Mouse (Mus musculus) limb, embryonic 12.5 days (tissue): ENCODE measurements around the gene Slc24a4. TPM values are rescaled to one million over a fixed set of nuclear protein-coding genes. Genes with fewer than 3 reads are reported as not detected.
"Not testable (repeated sequence)": the region's sequence is repeated elsewhere in the genome, so short reads cannot be mapped to it uniquely, and the experiment has no call there.

Experiments used
- ATAC-seq: fragments of 200-750 bp; cut with Nextera tagmentation; 2 replicates; pipeline ENCODE4 v1.8.0; 2017; ENCODE audit warnings: low read depth, moderate TSS enrichment; ENCODE audit not compliant: insufficient number of reproducible peaks, insufficient read depth, low FRiP score, low TSS enrichment
- H3K27ac ChIP-seq: fragments of 300-500 bp; sonication (generic); 2 replicates; pipeline ENCODE4 v1.5.1; 2016; ENCODE audit warnings: mild to moderate bottlenecking, moderate library complexity
- H3K27me3 ChIP-seq: fragments of 300-500 bp; sonication (generic); 2 replicates; pipeline ENCODE4 v1.6.1; 2016; ENCODE audit warnings: mild to moderate bottlenecking, moderate library complexity
- H3K36me3 ChIP-seq: fragments of 300-500 bp; sonication (generic); 2 replicates; pipeline ENCODE4 v1.6.1; 2016; ENCODE audit warnings: mild to moderate bottlenecking, moderate library complexity
- H3K4me1 ChIP-seq: fragments of 300-500 bp; sonication (generic); replicated peaks from 2 replicates; pipeline ENCODE4 v1.6.1; 2016
- H3K4me2 ChIP-seq: fragments of 300-500 bp; sonication (generic); 2 replicates; pipeline ENCODE4 v1.6.1; 2016; ENCODE audit warnings: mild to moderate bottlenecking, moderate library complexity
- H3K4me3 ChIP-seq: fragments of 300-500 bp; sonication (generic); replicated peaks from 2 replicates; pipeline ENCODE4 v1.5.1; 2016; ENCODE audit warnings: mild to moderate bottlenecking
- H3K9ac ChIP-seq: fragments of 300-500 bp; sonication (generic); replicated peaks from 2 replicates; pipeline ENCODE4 v1.6.1; 2016; ENCODE audit warnings: mild to moderate bottlenecking, moderate library complexity
- H3K9me3 ChIP-seq: fragments of 300-500 bp; sonication (generic); 2 replicates; pipeline ENCODE4 v1.6.1; 2016; ENCODE audit warnings: mild to moderate bottlenecking, moderate library complexity
- WGBS: fragments of 180-500 bp; shearing (Covaris S2); methylation state at CpG from one replicate; pipeline ENCODE4 v1.1.7; 2016; 5-methylcytosine and 5-hydroxymethylcytosine counted together
- polyA plus RNA-seq: library from polyadenylated mRNA; unstranded; fragments of >200 nt; fragmentation: Nextera tagmentation; extraction: Ambion mirVana; gene quantifications from 2 replicates; pipeline ENCODE4 v1.2.1, GENCODE M21; 2016

Gene Slc24a4
- polyA plus RNA-seq, 1 experiment from 2014 or later = 0.19 TPM

DNA sequence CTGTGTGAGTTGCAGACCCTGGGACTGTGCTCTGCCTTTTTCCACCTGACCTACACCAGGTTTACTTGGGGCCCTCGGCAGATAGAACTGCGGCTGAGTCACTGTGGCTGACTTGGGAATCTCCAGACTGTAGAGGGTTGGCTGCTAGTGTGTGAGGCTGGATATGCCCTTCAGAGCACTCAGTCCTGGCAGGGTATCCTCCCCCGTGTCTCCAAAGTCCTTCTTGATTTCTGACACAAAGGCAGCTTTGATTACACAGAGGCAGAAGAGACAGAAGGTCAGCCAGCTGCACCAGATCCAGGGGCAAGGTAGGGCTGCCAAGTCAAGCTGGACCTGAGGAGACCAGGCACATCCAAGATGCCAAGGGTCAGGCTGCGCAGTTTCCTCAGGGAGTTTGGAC, 142.9 kb downstream of the Slc24a4 start:
- Histone ChIP-seq H3K9me3 (no peaks in the 10 kb centered on the region), H3K27me3 (no peaks in the 10 kb centered on the region), H3K4me1 (no peaks in the 10 kb centered on the region), H3K4me3 (no peak overlapping the region), H3K27ac (no peak overlapping the region), H3K9ac (no peak overlapping the region), H3K36me3 (no peaks in the 10 kb centered on the region), H3K4me2 (no peak overlapping the region)
- no peak for ATAC-seq
- WGBS = 80% methylated on average over 4 of the region's 4 CpGs

DNA sequence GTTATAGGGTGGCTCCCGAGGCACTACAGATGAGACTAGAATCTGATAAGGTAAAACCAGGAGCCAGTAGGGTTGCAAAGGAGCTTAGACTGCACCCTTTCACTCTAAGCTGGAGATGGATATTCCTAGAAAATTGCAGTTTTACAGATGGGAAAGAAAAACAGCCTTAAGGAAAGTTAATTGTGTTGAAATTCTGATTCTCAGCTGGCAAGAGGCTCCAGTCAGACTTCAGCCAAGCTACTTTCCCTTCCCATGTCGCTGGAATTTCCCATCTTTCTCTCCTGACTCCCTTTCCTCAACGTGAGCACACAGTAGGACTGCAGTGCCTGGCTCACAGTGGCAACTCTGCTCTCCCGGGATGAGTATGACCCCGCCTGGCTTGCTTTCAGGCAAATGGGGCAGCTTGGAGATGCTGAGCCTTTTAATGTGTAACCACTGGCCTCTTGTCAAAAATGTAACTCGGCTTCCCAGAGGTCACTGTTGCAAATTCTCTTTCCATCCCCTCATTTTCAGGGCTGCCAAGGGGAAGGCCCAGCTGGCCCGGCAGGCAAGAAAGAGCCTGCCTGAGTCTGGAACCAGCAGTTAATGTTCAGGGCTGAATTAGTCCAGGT, 147.4 kb downstream of the Slc24a4 start:
- no peak for ATAC-seq

DNA sequence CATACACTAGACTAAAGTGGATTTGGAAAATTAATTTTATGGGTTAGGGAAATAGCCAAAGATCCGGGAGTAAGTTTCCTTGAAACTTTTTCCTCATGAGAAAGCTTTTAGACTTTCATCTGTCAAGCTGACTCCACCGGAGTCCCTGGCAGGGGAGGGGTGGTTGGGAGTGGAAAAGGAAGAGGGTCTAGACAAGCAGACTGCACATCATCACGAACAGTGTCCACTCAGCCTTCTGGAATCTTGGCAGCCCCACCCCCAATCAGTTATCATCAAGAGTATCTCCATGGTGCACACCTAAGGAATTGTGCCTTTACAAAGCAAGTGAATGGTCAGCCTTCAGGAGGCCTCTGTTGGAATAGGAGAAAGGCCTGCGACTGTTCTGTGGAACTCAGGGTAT, 151.8 kb downstream of the Slc24a4 start:
- not testable (repeated sequence) for H3K36me3 ChIP-seq, H3K4me3 ChIP-seq, H3K4me2 ChIP-seq, ATAC-seq, H3K9ac ChIP-seq, H3K27ac ChIP-seq, H3K9me3 ChIP-seq
- H3K27me3 ChIP-seq = peaks cover 29% of the 10 kb centered on the region
- WGBS = 49% methylated on average over 4 of the region's 4 CpGs
- H3K4me1 ChIP-seq = peaks cover 13% of the 10 kb centered on the region

More for the DNA sequence above, 147.4 kb downstream of the Slc24a4 start:
- peaks cover 3% of the 10 kb centered on the region; the same call in 1 of the 2 replicates for H3K27me3 ChIP-seq
- H3K27ac ChIP-seq = no peak overlapping the region
- no peak overlapping the region for H3K9ac ChIP-seq
- 0 out of 2 replicates have a peak, but pooled peaks cover 8% of the 10 kb centered on the region for H3K9me3 ChIP-seq
- no peaks in the 10 kb centered on the region for H3K36me3 ChIP-seq
- no peaks in the 10 kb centered on the region for H3K4me1 ChIP-seq
- H3K4me3 ChIP-seq = no peak overlapping the region
- WGBS = 60% methylated on average over 7 of the region's 7 CpGs
- H3K4me2 ChIP-seq = no peak overlapping the region

DNA sequence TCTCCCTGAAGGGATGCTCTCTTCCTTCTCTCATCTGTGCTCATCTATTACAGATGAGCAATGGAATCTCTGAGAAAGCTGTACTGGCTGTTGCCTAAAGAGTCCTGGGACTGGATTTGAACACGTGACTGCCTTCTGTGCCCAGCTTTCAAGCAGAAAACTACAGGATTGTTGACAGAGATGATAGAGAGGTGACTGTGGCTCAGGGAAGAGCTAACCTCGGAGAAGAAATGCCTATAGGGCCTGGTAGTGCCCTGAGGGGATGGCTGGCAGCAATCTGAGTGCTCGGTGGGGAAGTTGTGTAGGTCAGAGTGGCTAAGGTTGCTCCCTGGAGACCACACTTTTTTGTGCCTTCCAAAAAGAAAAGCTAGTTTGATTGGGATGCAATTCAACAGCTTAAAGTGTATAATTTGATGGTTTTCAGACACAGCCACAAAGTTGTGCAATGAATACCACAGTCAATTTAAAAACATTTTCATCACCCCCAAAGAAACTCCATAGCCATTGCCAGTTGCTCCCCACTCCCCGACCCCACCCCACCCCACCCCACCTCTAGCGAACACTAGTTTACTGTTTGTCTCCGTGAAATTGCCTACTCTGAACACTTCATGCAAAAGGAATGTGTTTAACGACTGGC, 152.5 kb downstream of the Slc24a4 start:
- no peak overlapping the region for H3K4me2 ChIP-seq
- H3K36me3 ChIP-seq = no peaks in the 10 kb centered on the region
- no peak for ATAC-seq
- 0 out of 2 replicates have a peak, but pooled peaks cover 8% of the 10 kb centered on the region for H3K9me3 ChIP-seq
- H3K27me3 ChIP-seq = peaks cover 36% of the 10 kb centered on the region
- no peak overlapping the region for H3K9ac ChIP-seq
- no peak overlapping the region for H3K27ac ChIP-seq
- 56% methylated on average over 7 of the region's 7 CpGs for WGBS
- peaks cover 13% of the 10 kb centered on the region for H3K4me1 ChIP-seq
- H3K4me3 ChIP-seq = no peak overlapping the region

DNA sequence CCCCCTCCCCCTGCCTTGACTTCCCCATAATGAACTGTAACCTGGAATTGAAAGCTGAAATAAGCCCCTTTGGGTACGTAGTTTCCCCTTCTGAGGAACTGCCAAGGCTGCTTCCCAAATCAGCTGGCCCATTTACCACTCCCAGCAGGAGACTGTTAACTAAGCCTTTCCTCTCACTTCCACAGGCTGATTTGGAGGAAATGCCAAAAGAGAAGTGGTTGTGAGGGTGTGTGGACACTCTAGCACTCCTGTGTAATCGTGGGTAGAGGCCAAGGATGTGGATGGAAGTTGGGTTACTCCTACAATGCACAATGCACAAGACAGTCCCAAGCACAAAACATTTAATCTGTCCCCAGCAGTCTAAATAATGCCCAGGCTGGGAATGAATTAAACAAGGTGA, 153.6 kb downstream of the Slc24a4 start:
- ATAC-seq = no peak
- H3K36me3 ChIP-seq = no peaks in the 10 kb centered on the region
- peak overlapping the region; percentile 94; the same call in 1 of the 2 replicates for H3K4me2 ChIP-seq
- 58% methylated on average over 2 of the region's 2 CpGs for WGBS
- peaks cover 38% of the 10 kb centered on the region for H3K27me3 ChIP-seq
- H3K9me3 ChIP-seq = 0 out of 2 replicates have a peak, but pooled peaks cover 8% of the 10 kb centered on the region
- H3K4me1 ChIP-seq = peaks cover 19% of the 10 kb centered on the region
- no peak overlapping the region for H3K9ac ChIP-seq
- no peak overlapping the region for H3K27ac ChIP-seq
- no peak overlapping the region for H3K4me3 ChIP-seq

DNA sequence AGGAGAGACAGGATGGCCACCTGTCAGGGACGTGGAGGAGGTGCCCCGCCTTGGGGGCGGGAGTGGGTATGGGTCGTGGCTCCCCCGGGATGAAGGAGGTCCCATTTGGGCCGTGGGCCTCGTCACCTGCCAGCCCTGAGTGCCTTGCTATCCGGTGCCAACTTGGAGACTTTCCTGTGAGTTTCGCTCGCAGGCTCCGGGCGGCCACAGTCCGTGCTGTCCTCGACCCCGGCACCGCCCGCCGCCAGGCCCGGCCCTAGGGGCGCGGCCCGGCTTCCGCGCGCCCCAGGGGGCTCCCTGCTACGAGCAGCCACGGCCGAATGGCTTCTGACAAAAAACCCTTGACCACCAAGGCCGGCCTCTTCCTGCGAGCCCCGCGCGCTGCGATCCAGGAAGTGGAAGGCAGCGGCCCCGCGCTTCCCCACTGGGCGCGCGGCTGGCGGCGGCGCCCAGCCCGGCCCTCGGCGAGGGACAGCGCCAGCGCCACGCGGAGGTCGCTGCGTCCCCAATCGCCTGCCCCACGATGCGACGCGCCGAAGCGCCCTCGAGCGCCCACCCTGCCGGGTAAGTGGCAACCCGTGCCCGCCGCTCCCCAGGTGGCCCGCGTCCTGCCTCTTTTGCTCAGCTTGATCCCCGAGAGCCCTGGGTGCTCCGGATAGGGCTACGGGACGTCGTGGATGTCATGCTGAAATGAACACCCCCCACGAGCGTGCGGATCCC, 154.4 kb downstream of the Slc24a4 start, which contains the start of gene Rin3:
Rin3 (plus strand) TSS at position 286 of the 720 bp plus-strand sequence.
- H3K4me1 ChIP-seq = peaks cover 19% of the 10 kb centered on the region

DNA sequence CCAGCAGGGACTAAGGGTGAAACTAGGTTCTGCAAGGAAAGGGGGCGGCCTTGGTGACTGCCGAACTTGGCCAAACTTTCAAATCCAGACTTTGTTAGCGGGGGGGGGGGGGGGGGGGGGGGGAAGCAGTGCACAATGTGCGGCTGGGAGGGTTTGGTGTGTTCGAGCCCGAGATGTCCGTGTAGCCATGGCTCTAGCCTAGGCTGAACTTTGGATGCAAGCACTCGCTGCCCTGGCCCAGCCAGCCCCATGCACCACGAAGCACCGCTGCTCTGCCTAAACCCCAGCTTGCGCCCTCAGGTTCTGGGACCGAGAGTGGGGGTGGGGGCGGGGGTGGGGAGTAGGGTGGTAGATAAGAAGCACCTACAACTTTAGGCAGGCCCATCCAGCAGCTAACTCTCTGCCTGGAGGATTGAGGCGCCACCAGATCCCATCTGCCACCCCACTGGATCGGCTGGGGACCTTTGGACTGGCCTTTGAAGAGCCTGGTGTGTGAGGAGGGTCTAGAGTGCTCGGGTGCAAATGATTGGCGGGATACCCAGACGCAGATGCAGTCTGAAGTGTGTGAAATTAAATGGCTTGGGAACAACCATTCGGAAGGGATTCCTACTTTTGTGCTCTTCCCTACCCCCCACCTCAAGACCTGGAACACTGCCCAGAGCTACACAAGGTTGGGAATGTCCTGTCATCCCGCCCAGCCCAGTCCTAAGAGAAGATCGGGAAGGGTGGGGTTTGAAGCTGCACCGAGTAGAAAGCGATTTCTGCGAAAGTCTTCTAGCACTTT, 155.1 kb downstream of the Slc24a4 start:
- peaks cover 38% of the 10 kb centered on the region for H3K27me3 ChIP-seq
- peak overlapping the region; percentile 94 for H3K4me2 ChIP-seq
- peaks cover 19% of the 10 kb centered on the region for H3K4me1 ChIP-seq
- peak overlapping the region; percentile 72 for H3K9ac ChIP-seq
- ATAC-seq = peak; percentile 60; the same call in 1 of the 2 replicates
- H3K27ac ChIP-seq = no peak overlapping the region
- no peaks in the 10 kb centered on the region for H3K36me3 ChIP-seq
- 8% methylated on average over 22 of the region's 24 CpGs for WGBS
- H3K4me3 ChIP-seq = peak overlapping the region; percentile 59
- 0 out of 2 replicates have a peak, but pooled peaks cover 2% of the 10 kb centered on the region for H3K9me3 ChIP-seq

More for the DNA sequence above, 154.4 kb downstream of the Slc24a4 start, which contains the start of gene Rin3:
- peak within 1 kb of the TSS; percentile 72 for H3K9ac ChIP-seq
- no peak within 1 kb of the TSS for H3K27ac ChIP-seq
- peak within 1 kb of the TSS; percentile 59 for H3K4me3 ChIP-seq
- peaks cover 38% of the 10 kb centered on the region for H3K27me3 ChIP-seq
- no peaks in the 10 kb centered on the region for H3K36me3 ChIP-seq
- WGBS = 1% methylated on average over 74 of the region's 75 CpGs
- peak; percentile 52 for ATAC-seq
- 0 out of 2 replicates have a peak, but pooled peaks cover 8% of the 10 kb centered on the region for H3K9me3 ChIP-seq
- H3K4me2 ChIP-seq = peak within 1 kb of the TSS; percentile 94

DNA sequence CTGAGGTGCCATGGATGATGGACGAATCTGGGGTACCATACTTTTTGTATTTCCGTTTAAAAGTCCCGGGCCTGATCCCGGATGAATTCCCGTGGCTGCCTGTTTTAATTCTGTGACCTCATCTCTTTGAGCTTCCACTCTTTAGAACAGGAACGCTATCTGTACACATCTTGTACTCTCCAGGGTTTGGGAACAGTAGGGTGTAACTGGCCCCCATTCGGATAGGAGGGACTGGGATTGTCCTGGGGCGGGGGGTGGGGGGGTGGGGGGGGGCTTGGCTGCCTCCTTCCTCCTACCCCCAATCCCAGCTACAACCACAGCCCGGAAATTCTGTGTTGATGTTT, 155.7 kb downstream of the Slc24a4 start:
- Histone ChIP-seq H3K27me3 (peaks cover 38% of the 10 kb centered on the region), H3K4me1 (peaks cover 19% of the 10 kb centered on the region), H3K9me3 (no peaks in the 10 kb centered on the region), H3K27ac (no peak overlapping the region), H3K9ac (no peak overlapping the region), H3K4me2 (peak overlapping the region; percentile 94), H3K36me3 (no peaks in the 10 kb centered on the region), H3K4me3 (peak overlapping the region; percentile 59)
- 37% methylated on average over 9 of the region's 9 CpGs for WGBS
- ATAC-seq = no peak

DNA sequence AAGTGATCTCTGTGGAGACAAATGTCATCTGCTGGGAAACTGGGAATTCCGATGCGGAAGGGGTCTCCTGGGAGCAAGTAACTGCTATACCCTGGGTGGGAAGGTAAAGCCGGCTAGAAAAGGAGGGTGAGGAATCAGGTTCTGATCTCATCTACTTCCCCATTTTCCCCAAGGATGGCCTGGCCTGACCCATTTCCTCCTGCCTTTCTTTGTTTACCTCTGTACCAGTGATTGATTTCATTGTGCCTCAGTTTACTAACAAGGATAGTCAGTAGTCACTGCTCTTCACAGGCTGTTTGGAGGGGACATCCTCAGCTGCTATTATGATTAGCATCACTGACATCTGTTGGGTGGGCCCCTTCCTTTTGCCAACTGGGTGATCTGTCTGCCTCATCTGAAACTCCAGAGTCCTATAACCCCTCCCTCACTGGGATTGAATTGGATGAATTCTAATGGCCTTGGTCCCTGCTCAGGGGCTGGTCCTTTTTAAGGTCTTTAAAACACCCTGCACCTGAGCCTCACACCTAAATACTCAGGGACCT, 156.2 kb downstream of the Slc24a4 start:
- Histone ChIP-seq H3K4me2 (peak overlapping the region; percentile 94), H3K9ac (no peak overlapping the region), H3K4me1 (peaks cover 19% of the 10 kb centered on the region), H3K9me3 (no peaks in the 10 kb centered on the region), H3K36me3 (no peaks in the 10 kb centered on the region), H3K27ac (no peak overlapping the region), H3K27me3 (peaks cover 38% of the 10 kb centered on the region), H3K4me3 (peak overlapping the region; percentile 59; the same call in 1 of the 2 replicates)
- ATAC-seq = no peak
- 52% methylated on average over 3 of the region's 3 CpGs for WGBS

DNA sequence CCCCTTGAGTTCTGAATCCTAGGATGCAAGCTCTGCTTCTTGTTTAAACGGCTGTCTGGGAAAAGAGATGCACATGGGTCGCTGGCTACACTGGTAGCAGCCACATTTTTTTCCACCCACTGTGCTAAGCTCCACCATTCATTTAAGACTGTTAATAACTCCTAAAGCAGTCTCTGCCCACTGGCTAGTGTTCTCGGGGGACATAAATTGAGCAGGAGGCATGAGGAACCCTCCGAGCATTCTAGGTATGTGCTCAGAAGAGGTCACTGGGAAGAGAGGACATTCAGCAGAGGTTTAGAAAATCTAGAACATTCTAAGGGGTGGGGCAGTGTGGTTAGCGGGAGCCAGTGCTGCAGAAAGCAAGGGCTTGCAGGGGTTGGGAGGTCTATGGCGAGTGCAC, 156.8 kb downstream of the Slc24a4 start:
- Histone ChIP-seq H3K4me2 (no peak overlapping the region), H3K4me1 (peaks cover 19% of the 10 kb centered on the region), H3K36me3 (no peaks in the 10 kb centered on the region), H3K27me3 (peaks cover 38% of the 10 kb centered on the region), H3K27ac (no peak overlapping the region), H3K9ac (no peak overlapping the region), H3K4me3 (no peak overlapping the region), H3K9me3 (no peaks in the 10 kb centered on the region)
- no peak for ATAC-seq
- 74% methylated on average over 6 of the region's 6 CpGs for WGBS
